Mouse (Mus musculus) intestine, embryonic 15.5 days (tissue): Measurements from ENCODE around the gene Cacna2d4. TPM values are rescaled to one million over a fixed set of nuclear protein-coding genes. Genes with fewer than 3 reads are reported as not detected.

ENCODE experiments used
- ATAC-seq: fragments of 200-750 bp; cut with Nextera tagmentation; 2 replicates; pipeline ENCODE4 v1.8.0; 2017; ENCODE audit warnings: moderate TSS enrichment, moderate library complexity
- H3K27ac ChIP-seq: fragments of 300-500 bp; sonication (generic); 2 replicates; pipeline ENCODE4 v1.5.1; 2015; ENCODE audit warnings: mild to moderate bottlenecking, inconsistent platforms
- H3K27me3 ChIP-seq: fragments of 300-500 bp; sonication (generic); replicated peaks from 2 replicates; pipeline ENCODE4 v1.6.1; 2015; ENCODE audit warnings: inconsistent platforms
- H3K36me3 ChIP-seq: fragments of 300-500 bp; sonication (generic); 2 replicates; pipeline ENCODE4 v1.6.1; 2015; ENCODE audit warnings: inconsistent platforms
- H3K4me1 ChIP-seq: fragments of 300-500 bp; sonication (generic); replicated peaks from 2 replicates; pipeline ENCODE4 v1.6.1; 2015; ENCODE audit warnings: inconsistent platforms
- H3K4me2 ChIP-seq: fragments of 300-500 bp; sonication (generic); replicated peaks from 2 replicates; pipeline ENCODE4 v1.6.1; 2015; ENCODE audit warnings: mild to moderate bottlenecking, inconsistent platforms
- H3K4me3 ChIP-seq: fragments of 300-500 bp; sonication (generic); replicated peaks from 2 replicates; pipeline ENCODE4 v1.5.1; 2015; ENCODE audit warnings: inconsistent platforms
- H3K9ac ChIP-seq: fragments of 300-500 bp; sonication (generic); 2 replicates; pipeline ENCODE4 v1.6.1; 2015; ENCODE audit warnings: inconsistent platforms
- H3K9me3 ChIP-seq: fragments of 300-500 bp; sonication (generic); 2 replicates; pipeline ENCODE4 v1.6.1; 2016; ENCODE audit warnings: inconsistent platforms
- WGBS: fragments of 180-500 bp; shearing (Covaris S2); methylation state at CpG from one replicate; pipeline ENCODE4 v1.1.7; 2015; 5-methylcytosine and 5-hydroxymethylcytosine counted together
- polyA plus RNA-seq: library from polyadenylated mRNA; unstranded; fragments of >200 nt; fragmentation: Nextera tagmentation; extraction: Ambion mirVana; gene quantifications from 2 replicates; pipeline ENCODE4 v1.2.1, GENCODE M21; 2015

Gene Cacna2d4
- polyA plus RNA-seq, 1 experiment from 2014 or later = 0.04 TPM

GRCm38 (mm10) chr6:119318732-119319131 is 82.4 kb downstream of the Cacna2d4 start:
- no peaks in the 10 kb centered on the region for H3K27me3 ChIP-seq

DNA sequence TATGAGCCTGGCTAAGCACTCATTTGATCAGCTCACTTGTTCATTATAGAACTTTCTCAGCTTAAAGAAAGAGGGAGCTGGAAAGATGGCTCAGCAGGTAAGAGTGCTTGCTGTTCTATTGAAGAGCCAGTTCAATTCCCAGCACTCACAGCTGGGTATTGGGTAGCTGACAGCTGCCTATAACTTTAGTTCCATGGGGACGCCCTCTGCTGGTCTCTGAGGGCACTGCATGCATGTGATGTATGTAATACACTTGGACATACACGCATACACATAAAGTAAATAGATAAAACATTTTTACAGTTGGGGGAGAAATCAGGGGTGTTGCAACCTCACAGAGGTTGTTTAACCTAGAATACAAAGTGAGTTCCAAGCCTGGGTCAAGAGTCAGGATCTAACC is 83.0 kb downstream of the Cacna2d4 start:
- no peak overlapping the region for H3K9ac ChIP-seq
- H3K27ac ChIP-seq = no peak overlapping the region
- ATAC-seq = no peak
- no peak overlapping the region for H3K4me2 ChIP-seq
- WGBS = 82% methylated on average over 2 of the region's 2 CpGs
- no peaks in the 10 kb centered on the region for H3K4me1 ChIP-seq
- H3K9me3 ChIP-seq = no peaks in the 10 kb centered on the region
- H3K4me3 ChIP-seq = no peak overlapping the region
- H3K27me3 ChIP-seq = no peaks in the 10 kb centered on the region
- H3K36me3 ChIP-seq = no peaks in the 10 kb centered on the region

More at GRCm38 (mm10) chr6:119318732-119319131, 82.4 kb downstream of the Cacna2d4 start:
- H3K27ac ChIP-seq = no peak overlapping the region
- no peaks in the 10 kb centered on the region for H3K36me3 ChIP-seq
- H3K9me3 ChIP-seq = no peaks in the 10 kb centered on the region
- no peak for ATAC-seq
- WGBS = 86% methylated on average over 9 of the region's 9 CpGs
- H3K4me3 ChIP-seq = no peak overlapping the region
- H3K9ac ChIP-seq = no peak overlapping the region
- H3K4me2 ChIP-seq = no peak overlapping the region
- no peaks in the 10 kb centered on the region for H3K4me1 ChIP-seq

GRCm38 (mm10) chr6:119320481-119320880 is 84.2 kb downstream of the Cacna2d4 start:
- ATAC-seq = no peak
- no peaks in the 10 kb centered on the region for H3K27me3 ChIP-seq

DNA sequence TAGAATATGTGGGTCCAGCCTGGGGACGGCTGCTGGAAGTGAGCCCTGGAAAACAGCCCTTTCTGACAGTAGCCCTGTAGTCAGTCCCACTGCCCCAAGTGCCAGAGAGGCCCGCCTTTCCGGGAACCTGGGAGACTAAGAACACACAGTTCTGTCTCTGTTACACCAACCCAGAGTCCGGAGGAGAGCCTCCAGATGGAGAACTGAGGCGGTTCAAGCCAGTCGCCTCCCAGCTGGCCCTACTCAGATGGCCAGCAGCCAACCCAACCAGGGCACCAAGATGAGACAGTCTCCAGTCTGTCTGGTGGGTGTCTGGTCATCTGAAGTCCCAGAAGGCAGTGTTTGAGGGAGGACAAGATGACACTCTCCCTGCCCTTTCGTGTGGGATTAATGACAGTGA is 85.4 kb downstream of the Cacna2d4 start:
- Histone ChIP-seq H3K27me3 (0 out of 2 replicates have a peak, but pooled peaks cover 1% of the 10 kb centered on the region), H3K4me2 (no peak overlapping the region)
- WGBS = 76% methylated on average over 7 of the region's 7 CpGs

More at GRCm38 (mm10) chr6:119320481-119320880, 84.2 kb downstream of the Cacna2d4 start:
- H3K4me1 ChIP-seq = no peaks in the 10 kb centered on the region
- no peak overlapping the region for H3K9ac ChIP-seq
- H3K36me3 ChIP-seq = no peaks in the 10 kb centered on the region
- H3K4me3 ChIP-seq = no peak overlapping the region
- no peaks in the 10 kb centered on the region for H3K9me3 ChIP-seq
- H3K4me2 ChIP-seq = no peak overlapping the region
- no peak overlapping the region for H3K27ac ChIP-seq
- 33% methylated on average over 16 of the region's 16 CpGs for WGBS

GRCm38 (mm10) chr6:119324776-119325175 is 88.5 kb downstream of the Cacna2d4 start:
- 65% methylated on average over 10 of the region's 10 CpGs for WGBS
- peaks cover 28% of the 10 kb centered on the region for H3K27me3 ChIP-seq

More for the DNA sequence above, 85.4 kb downstream of the Cacna2d4 start:
- Histone ChIP-seq H3K9me3 (no peaks in the 10 kb centered on the region), H3K4me3 (no peak overlapping the region), H3K9ac (no peak overlapping the region), H3K36me3 (no peaks in the 10 kb centered on the region), H3K4me1 (no peaks in the 10 kb centered on the region), H3K27ac (no peak overlapping the region)
- ATAC-seq = no peak

GRCm38 (mm10) chr6:119325978-119326377 is 89.7 kb downstream of the Cacna2d4 start:
- H3K9ac ChIP-seq = no peak overlapping the region
- 76% methylated on average over 6 of the region's 6 CpGs for WGBS
- peaks cover 11% of the 10 kb centered on the region for H3K4me1 ChIP-seq
- H3K27ac ChIP-seq = no peak overlapping the region
- ATAC-seq = no peak
- H3K4me2 ChIP-seq = no peak overlapping the region
- H3K4me3 ChIP-seq = no peak overlapping the region
- no peaks in the 10 kb centered on the region for H3K36me3 ChIP-seq
- H3K9me3 ChIP-seq = no peaks in the 10 kb centered on the region
- H3K27me3 ChIP-seq = peaks cover 40% of the 10 kb centered on the region

More at GRCm38 (mm10) chr6:119324776-119325175, 88.5 kb downstream of the Cacna2d4 start:
- H3K27ac ChIP-seq = no peak overlapping the region
- no peaks in the 10 kb centered on the region for H3K36me3 ChIP-seq
- H3K9me3 ChIP-seq = no peaks in the 10 kb centered on the region
- peaks cover 5% of the 10 kb centered on the region; the same call in 1 of the 2 replicates for H3K4me1 ChIP-seq
- H3K4me2 ChIP-seq = no peak overlapping the region
- ATAC-seq = no peak
- no peak overlapping the region for H3K9ac ChIP-seq
- H3K4me3 ChIP-seq = no peak overlapping the region

- H3K27me3 ChIP-seq = peaks cover 46% of the 10 kb centered on the region
- no peaks in the 10 kb centered on the region for H3K36me3 ChIP-seq
- no peak overlapping the region for H3K9ac ChIP-seq
- no peak overlapping the region for H3K27ac ChIP-seq
- no peak for ATAC-seq
- no peak overlapping the region for H3K4me2 ChIP-seq
- H3K4me3 ChIP-seq = no peak overlapping the region
- H3K4me1 ChIP-seq = peaks cover 11% of the 10 kb centered on the region
- 31% methylated on average over 7 of the region's 7 CpGs for WGBS
- no peaks in the 10 kb centered on the region for H3K9me3 ChIP-seq
These were observed 90.2 kb downstream of the Cacna2d4 start for GRCm38 (mm10) chr6:119326541-119326940.

GRCm38 (mm10) chr6:119328521-119329115 is 92.3 kb downstream of the Cacna2d4 start:
- 16% methylated on average over 10 of the region's 11 CpGs for WGBS
- ATAC-seq = no peak

GRCm38 (mm10) chr6:119329215-119329714 is 92.9 kb downstream of the Cacna2d4 start:
- Histone ChIP-seq H3K4me1 (peaks cover 11% of the 10 kb centered on the region), H3K36me3 (no peaks in the 10 kb centered on the region), H3K27ac (no peak overlapping the region), H3K4me2 (no peak overlapping the region), H3K4me3 (no peak overlapping the region), H3K9ac (no peak overlapping the region), H3K9me3 (no peaks in the 10 kb centered on the region), H3K27me3 (peaks cover 51% of the 10 kb centered on the region)
- 2% methylated on average over 8 of the region's 8 CpGs for WGBS
- peak; percentile 12; the same call in 1 of the 2 replicates for ATAC-seq

More at GRCm38 (mm10) chr6:119328521-119329115, 92.3 kb downstream of the Cacna2d4 start:
- Histone ChIP-seq H3K9me3 (no peaks in the 10 kb centered on the region), H3K4me3 (no peak overlapping the region), H3K9ac (no peak overlapping the region), H3K36me3 (no peaks in the 10 kb centered on the region), H3K4me2 (no peak overlapping the region), H3K27ac (no peak overlapping the region), H3K4me1 (peaks cover 11% of the 10 kb centered on the region), H3K27me3 (peaks cover 51% of the 10 kb centered on the region)

- Histone ChIP-seq H3K27ac (no peak overlapping the region), H3K9ac (no peak overlapping the region), H3K4me2 (peak overlapping the region; percentile 56; the same call in 1 of the 2 replicates), H3K9me3 (no peaks in the 10 kb centered on the region), H3K4me3 (no peak overlapping the region), H3K36me3 (no peaks in the 10 kb centered on the region), H3K27me3 (peaks cover 51% of the 10 kb centered on the region), H3K4me1 (peaks cover 11% of the 10 kb centered on the region)
- 10% methylated on average over 6 of the region's 6 CpGs for WGBS
- no peak for ATAC-seq
These were observed 93.6 kb downstream of the Cacna2d4 start for GRCm38 (mm10) chr6:119329936-119330335.

DNA sequence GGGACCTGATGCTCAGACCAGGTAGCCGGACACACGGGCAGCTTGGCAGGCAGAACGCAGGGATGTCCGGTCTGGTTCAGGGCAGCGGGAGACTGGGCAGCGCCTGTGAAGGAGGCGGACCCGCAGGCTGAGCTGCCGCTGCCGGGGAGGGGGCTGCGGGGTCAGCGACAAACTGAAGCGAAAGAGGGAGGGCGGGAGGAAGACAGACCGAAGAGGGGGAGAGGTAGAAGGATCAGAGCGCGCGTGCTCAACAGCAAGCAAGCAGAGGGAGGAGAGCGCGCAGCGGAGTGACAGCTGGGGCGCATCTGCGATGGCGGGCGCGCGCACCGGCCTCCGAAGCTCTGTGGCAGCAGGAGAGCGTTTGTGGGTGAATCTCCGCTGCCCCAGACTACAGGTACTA is 94.2 kb downstream of the Cacna2d4 start, which contains the start of gene Lrtm2:
Gene Lrtm2 (minus strand): TSS at position 261 of the 400 bp plus-strand sequence.
- Histone ChIP-seq H3K4me2 (peak within 1 kb of the TSS; percentile 56), H3K27ac (no peak within 1 kb of the TSS), H3K9me3 (no peaks in the 10 kb centered on the region), H3K4me3 (peak within 1 kb of the TSS; percentile 26), H3K27me3 (peaks cover 51% of the 10 kb centered on the region), H3K9ac (no peak within 1 kb of the TSS), H3K36me3 (no peaks in the 10 kb centered on the region), H3K4me1 (peaks cover 11% of the 10 kb centered on the region)
- no peak for ATAC-seq
- WGBS = under 1% methylated on average over 31 of the region's 31 CpGs

GRCm38 (mm10) chr6:119332111-119332510 is 95.8 kb downstream of the Cacna2d4 start:
- Histone ChIP-seq H3K36me3 (no peaks in the 10 kb centered on the region), H3K27ac (no peak overlapping the region), H3K4me2 (no peak overlapping the region), H3K27me3 (peaks cover 46% of the 10 kb centered on the region), H3K9ac (no peak overlapping the region), H3K4me1 (peaks cover 11% of the 10 kb centered on the region), H3K4me3 (no peak overlapping the region), H3K9me3 (no peaks in the 10 kb centered on the region)
- WGBS = 11% methylated on average over 1 of the region's 1 CpGs
- peak; percentile 63; the same call in 1 of the 2 replicates for ATAC-seq

DNA sequence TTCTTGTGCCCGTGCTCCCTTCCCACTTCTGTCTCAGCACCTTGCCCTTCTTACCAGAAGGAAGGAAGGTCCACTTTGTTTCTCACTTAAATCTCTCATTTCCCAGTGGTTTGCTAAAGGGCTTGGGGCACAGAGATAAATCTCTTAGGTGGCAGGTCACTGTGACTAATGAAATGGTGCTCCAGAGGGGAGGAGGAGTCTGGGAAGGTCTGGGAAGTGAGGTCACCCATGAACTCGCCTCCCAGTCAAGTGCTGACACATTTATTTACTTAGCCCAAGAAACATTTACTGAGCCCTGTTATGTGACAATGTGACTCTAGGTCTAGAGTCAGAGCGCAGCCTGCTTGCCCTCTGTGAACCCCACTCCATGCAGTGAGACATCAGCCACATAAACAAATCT is 96.9 kb downstream of the Cacna2d4 start:
- Histone ChIP-seq H3K4me3 (no peak overlapping the region), H3K27me3 (peaks cover 39% of the 10 kb centered on the region), H3K36me3 (no peaks in the 10 kb centered on the region), H3K4me1 (peaks cover 11% of the 10 kb centered on the region), H3K27ac (no peak overlapping the region), H3K4me2 (no peak overlapping the region), H3K9ac (no peak overlapping the region), H3K9me3 (no peaks in the 10 kb centered on the region)
- 7% methylated on average over 3 of the region's 3 CpGs for WGBS
- peak; percentile 67; the same call in 1 of the 2 replicates for ATAC-seq
